Mouse (Mus musculus) mouse embryonic stem cell (cell line): ENCODE measurements around the gene Wdr73.

Source experiments
- in situ Hi-C, 2 experiments: fragments of 300-500 bp; cut with MboI; formaldehyde crosslinking; loops; 1 replicate in 1 of 2; 3 replicates in 1 of 2; pipeline ENCODE4 v1.14.3; 2019 to 2020; ENCODE audit warnings: low sequenced_read_pairs in 2 of 2, low pct_unique_long_range_greater_than_20kb in 1 of 2, mixed read lengths in 1 of 2; ENCODE audit not compliant: unreplicated experiment in 1 of 2

Gene Wdr73

GRCm38 (mm10) chr7:80840937-80841336, 60.1 kb downstream of the Wdr73 start:
- in situ Hi-C loops, result no loop called here
